Mouse (Mus musculus) hindbrain, embryonic 13.5 days (tissue): ENCODE measurements around the gene Uchl5. TPM values are rescaled to one million over a fixed set of nuclear protein-coding genes. Genes with fewer than 3 reads are reported as not detected.

Source experiments
- ATAC-seq: fragments of 200-750 bp; cut with Nextera tagmentation; 2 replicates; pipeline ENCODE4 v1.8.0; 2017; ENCODE audit warnings: moderate TSS enrichment; ENCODE audit not compliant: low FRiP score
- H3K27ac ChIP-seq: fragments of 300-500 bp; sonication (generic); 2 replicates; pipeline ENCODE4 v1.5.1; 2015; ENCODE audit warnings: inconsistent platforms, mild to moderate bottlenecking, moderate library complexity
- H3K27me3 ChIP-seq: fragments of 300-500 bp; sonication (generic); 2 replicates; pipeline ENCODE4 v1.6.1; 2015; ENCODE audit warnings: mild to moderate bottlenecking, inconsistent platforms
- H3K36me3 ChIP-seq: fragments of 300-500 bp; sonication (generic); 2 replicates; pipeline ENCODE4 v1.6.1; 2015; ENCODE audit warnings: mild to moderate bottlenecking, inconsistent platforms
- H3K4me1 ChIP-seq: fragments of 300-500 bp; sonication (generic); replicated peaks from 2 replicates; pipeline ENCODE4 v1.6.1; 2015; ENCODE audit warnings: inconsistent platforms
- H3K4me2 ChIP-seq: fragments of 300-500 bp; sonication (generic); 2 replicates; pipeline ENCODE4 v1.6.1; 2015; ENCODE audit warnings: inconsistent platforms, mild to moderate bottlenecking, moderate library complexity
- H3K4me3 ChIP-seq: fragments of 300-500 bp; sonication (generic); 2 replicates; pipeline ENCODE4 v1.5.1; 2015; ENCODE audit warnings: mild to moderate bottlenecking, inconsistent platforms
- H3K9ac ChIP-seq: fragments of 300-500 bp; sonication (generic); 2 replicates; pipeline ENCODE4 v1.6.1; 2015; ENCODE audit warnings: mild to moderate bottlenecking, inconsistent platforms
- H3K9me3 ChIP-seq: fragments of 300-500 bp; sonication (generic); 2 replicates; pipeline ENCODE4 v1.6.1; 2016; ENCODE audit warnings: inconsistent platforms
- WGBS: fragments of 180-500 bp; shearing (Covaris S2); methylation state at CpG from one replicate; pipeline ENCODE4 v1.1.7; 2015; 5-methylcytosine and 5-hydroxymethylcytosine counted together
- polyA plus RNA-seq: library from polyadenylated mRNA; unstranded; fragments of >200 nt; fragmentation: Nextera tagmentation; extraction: Ambion mirVana; gene quantifications from 2 replicates; pipeline ENCODE4 v1.2.1, GENCODE M21; 2015

The Uchl5 gene
- 65.9 and 76.9 TPM in 2 replicates for polyA plus RNA-seq

DNA sequence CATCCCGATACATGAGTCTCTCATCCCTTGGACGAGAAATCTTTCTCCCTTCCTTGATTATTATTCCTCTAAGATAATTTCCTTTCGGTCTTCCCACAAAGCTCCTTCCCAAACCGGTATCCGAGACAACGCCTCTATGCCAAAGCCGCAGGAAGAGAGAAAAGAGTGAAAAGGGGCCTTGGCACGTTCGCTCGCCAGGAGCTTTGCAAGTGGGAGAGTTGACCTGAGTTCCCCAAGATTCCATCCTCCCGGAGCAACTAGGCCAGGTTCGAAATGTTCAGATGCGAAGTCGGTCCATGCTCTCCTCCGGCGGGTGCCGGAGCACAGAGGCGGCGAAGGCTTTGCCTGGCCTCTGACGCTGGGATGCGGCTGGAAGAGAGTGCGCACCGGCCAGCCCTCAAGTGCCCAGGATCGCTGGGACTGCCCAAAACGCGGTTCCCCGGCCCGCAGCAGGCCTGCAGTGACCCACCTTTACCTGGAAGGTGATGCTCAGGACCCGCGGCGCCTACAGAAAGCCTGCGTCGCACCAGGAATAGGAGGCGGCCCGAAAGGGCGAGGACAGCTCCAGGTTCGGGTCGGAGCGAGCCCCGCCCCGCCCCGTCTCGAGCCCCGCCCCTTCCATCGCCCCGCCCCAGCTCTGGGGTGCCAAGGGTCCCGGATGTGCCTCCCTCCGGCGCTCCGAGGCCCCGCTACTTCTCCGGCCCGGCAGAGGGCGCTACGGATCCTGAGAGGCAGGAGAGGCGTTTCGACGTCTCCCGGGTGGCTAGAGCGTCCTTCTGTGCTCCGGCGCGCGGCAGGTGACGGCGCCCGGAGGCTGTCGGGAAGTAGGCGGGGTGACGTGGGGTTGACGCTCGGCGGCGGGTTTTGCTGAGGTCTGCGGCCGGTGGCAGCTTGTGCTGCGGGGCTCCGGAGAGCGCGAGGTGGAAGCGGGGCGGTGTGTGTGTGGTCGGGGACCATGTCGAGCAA is at the start of gene Uchl5, which contains the start of gene Trove2:
TSS of gene Uchl5 (plus strand) at position 827 of the 966 bp plus-strand sequence.
TSS of gene Trove2 (minus strand) at position 623 of the 966 bp plus-strand sequence.
- no peaks in the 10 kb centered on the region for H3K27me3 ChIP-seq
- no peaks in the 10 kb centered on the region for H3K9me3 ChIP-seq
- ATAC-seq: peak; percentile 97
- H3K9ac ChIP-seq: peak within 1 kb of the TSS; percentile 91
- peaks cover 42% of the 10 kb centered on the region for H3K4me1 ChIP-seq
- WGBS: under 1% methylated on average over 78 of the region's 84 CpGs
- H3K36me3 ChIP-seq: no peaks in the 10 kb centered on the region
- peak within 1 kb of the TSS; percentile 89 for H3K27ac ChIP-seq
- H3K4me2 ChIP-seq: peak within 1 kb of the TSS; percentile 91
- H3K4me3 ChIP-seq: peak within 1 kb of the TSS; percentile 86

DNA sequence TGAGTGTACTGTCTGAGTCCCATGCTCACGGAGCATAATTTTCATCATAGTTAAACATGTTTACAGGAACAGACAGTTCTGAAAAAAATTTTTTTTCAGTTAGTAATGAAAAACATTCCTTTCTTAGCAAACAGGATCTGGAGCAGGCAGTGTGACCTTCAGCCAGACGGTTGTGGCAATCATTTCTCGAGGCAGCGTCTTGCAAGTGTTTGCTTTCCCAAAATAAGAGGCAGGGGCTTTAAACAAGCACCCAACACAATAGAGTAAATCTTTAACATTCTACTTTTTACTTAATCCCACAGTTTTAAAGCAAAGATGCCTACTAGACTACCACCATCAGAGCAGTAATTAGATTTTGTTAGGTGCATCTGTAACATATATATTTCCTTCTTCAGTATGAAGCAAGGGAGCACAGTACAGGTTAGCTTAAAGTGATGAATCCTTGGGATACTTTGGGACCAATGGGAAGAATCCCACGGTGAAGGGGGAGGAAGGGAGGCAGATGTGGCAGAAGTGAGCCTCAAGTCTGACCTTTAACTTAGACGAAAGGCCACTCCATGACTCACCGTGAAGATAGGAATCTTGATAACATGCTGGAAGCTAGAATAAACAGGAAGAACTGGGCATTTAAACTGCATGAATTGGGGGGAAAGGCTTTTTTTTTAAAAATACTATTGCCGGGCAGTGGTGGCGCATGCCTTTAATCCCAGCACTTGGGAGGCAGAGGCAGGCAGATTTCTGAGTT is 49.2 kb upstream of the Uchl5 start:
- Histone ChIP-seq H3K9ac (no peak overlapping the region), H3K27ac (no peak overlapping the region), H3K4me3 (no peak overlapping the region), H3K4me2 (no peak overlapping the region), H3K9me3 (no peaks in the 10 kb centered on the region), H3K4me1 (no peaks in the 10 kb centered on the region), H3K36me3 (no peaks in the 10 kb centered on the region), H3K27me3 (no peaks in the 10 kb centered on the region)
- ATAC-seq: no peak
- WGBS: 79% methylated on average over 9 of the region's 9 CpGs

DNA sequence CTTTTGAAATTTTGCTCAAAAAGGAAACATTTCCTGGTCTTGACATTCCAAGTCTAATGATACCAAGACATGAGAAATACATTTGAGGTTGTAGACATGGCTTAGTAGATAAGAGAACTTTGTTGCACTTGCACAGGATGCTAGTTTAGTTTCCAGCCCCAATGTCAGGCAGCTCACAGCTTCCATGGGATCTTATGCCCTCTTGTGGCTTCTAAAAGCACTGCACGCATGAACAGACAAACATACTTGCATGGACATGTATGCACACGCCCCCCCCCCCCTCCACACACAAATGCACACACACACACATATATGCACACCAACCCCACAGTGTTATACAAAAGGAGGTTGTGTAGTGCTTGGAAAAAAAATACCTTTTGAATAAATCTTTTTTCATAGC is 46.2 kb upstream of the Uchl5 start:
- no peaks in the 10 kb centered on the region for H3K27me3 ChIP-seq
- WGBS: 79% methylated on average over 2 of the region's 2 CpGs
- no peak overlapping the region for H3K9ac ChIP-seq
- H3K9me3 ChIP-seq: no peaks in the 10 kb centered on the region
- H3K4me3 ChIP-seq: no peak overlapping the region
- H3K27ac ChIP-seq: no peak overlapping the region
- H3K36me3 ChIP-seq: no peaks in the 10 kb centered on the region
- no peaks in the 10 kb centered on the region for H3K4me1 ChIP-seq
- ATAC-seq: no peak
- H3K4me2 ChIP-seq: no peak overlapping the region

DNA sequence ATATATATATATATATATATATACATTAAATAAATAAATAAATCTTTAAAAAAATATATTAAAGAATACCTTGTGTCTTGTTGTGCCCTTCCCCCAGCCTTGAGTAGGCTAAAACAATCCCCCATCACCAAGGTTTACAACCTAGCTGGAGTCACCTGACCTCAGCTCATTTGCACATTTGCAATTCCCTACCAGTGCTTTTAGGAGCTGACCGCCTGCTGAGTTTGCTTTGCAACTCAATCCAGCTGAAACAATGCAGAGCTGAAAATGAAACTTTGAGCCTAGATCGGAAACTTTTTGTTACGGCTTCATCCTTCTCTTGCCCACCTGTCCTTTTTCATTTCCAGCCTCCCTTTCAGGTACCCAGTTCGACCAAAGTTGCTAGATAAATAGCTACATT is 45.4 kb upstream of the Uchl5 start:
- Histone ChIP-seq H3K4me3 (no peak overlapping the region), H3K27ac (no peak overlapping the region), H3K27me3 (no peaks in the 10 kb centered on the region), H3K9me3 (no peaks in the 10 kb centered on the region), H3K9ac (no peak overlapping the region), H3K4me2 (no peak overlapping the region), H3K4me1 (no peaks in the 10 kb centered on the region), H3K36me3 (no peaks in the 10 kb centered on the region)
- no peak for ATAC-seq
- WGBS: 37% methylated on average over 4 of the region's 4 CpGs

DNA sequence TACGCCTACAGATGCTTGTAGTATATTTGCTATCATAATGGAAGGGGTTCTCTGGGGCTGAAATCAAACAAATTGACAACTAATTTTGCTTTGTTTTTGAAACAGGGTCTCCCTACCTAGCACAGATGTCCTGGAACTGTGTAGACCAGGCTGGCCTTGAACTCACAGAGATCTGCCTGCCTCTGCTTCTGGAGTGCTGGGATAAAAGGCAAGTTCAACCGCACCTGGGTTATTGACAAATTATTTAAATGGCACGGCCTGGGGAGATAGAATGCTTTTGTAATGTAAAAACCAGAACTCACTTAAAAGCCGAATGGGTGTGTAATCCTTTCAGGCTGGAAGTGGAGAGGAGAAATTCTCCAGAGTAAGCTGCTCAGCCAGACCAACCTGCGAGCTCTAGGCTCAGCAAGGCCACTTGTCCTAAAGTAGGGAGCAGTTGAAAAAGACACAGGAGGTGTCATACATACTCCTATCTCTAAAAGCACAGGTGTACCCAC is 43.1 kb upstream of the Uchl5 start:
- H3K4me3 ChIP-seq: no peak overlapping the region
- no peak overlapping the region for H3K4me2 ChIP-seq
- no peaks in the 10 kb centered on the region for H3K27me3 ChIP-seq
- WGBS: 76% methylated on average over 5 of the region's 5 CpGs
- no peaks in the 10 kb centered on the region for H3K9me3 ChIP-seq
- no peaks in the 10 kb centered on the region for H3K36me3 ChIP-seq
- no peak overlapping the region for H3K27ac ChIP-seq
- H3K9ac ChIP-seq: no peak overlapping the region
- no peaks in the 10 kb centered on the region for H3K4me1 ChIP-seq
- ATAC-seq: no peak

DNA sequence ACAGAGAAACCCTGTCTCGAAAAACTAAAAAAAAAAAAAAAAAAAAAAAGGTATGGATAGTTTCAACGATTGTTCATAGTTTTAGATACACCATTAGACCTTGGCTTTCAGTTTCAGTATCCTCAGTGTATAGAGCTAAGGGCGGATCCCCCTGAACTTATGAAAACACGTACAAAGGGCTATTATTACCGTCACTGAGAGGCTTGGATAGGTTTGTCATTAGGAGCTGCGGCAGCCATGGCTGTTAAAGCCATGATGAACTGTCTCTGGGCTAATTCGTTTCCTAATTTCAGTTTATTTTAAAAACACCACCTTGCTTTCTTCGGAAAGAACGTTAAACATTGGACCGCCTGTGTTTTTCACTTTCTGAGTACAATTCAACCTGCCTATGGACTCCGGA is 38.3 kb upstream of the Uchl5 start:
- H3K9me3 ChIP-seq: no peaks in the 10 kb centered on the region
- H3K4me1 ChIP-seq: peaks cover 18% of the 10 kb centered on the region
- H3K4me2 ChIP-seq: peak overlapping the region; percentile 71
- H3K9ac ChIP-seq: peak overlapping the region; percentile 86
- ATAC-seq: peak; percentile 47
- peaks cover 12% of the 10 kb centered on the region for H3K36me3 ChIP-seq
- peak overlapping the region; percentile 93 for H3K27ac ChIP-seq
- H3K4me3 ChIP-seq: peak overlapping the region; percentile 70
- WGBS: 27% methylated on average over 11 of the region's 11 CpGs
- H3K27me3 ChIP-seq: no peaks in the 10 kb centered on the region

- Histone ChIP-seq H3K27me3 (no peaks in the 10 kb centered on the region), H3K4me3 (peak overlapping the region; percentile 70), H3K36me3 (peaks cover 21% of the 10 kb centered on the region), H3K4me2 (peak overlapping the region; percentile 71), H3K4me1 (peaks cover 18% of the 10 kb centered on the region), H3K9me3 (no peaks in the 10 kb centered on the region), H3K27ac (peak overlapping the region; percentile 93), H3K9ac (peak overlapping the region; percentile 86)
- peak; percentile 94 for ATAC-seq
- under 1% methylated on average over 71 of the region's 71 CpGs for WGBS
Observed at GRCm38 (mm10) chr1:143739361-143740350, 37.4 kb upstream of the Uchl5 start.

DNA sequence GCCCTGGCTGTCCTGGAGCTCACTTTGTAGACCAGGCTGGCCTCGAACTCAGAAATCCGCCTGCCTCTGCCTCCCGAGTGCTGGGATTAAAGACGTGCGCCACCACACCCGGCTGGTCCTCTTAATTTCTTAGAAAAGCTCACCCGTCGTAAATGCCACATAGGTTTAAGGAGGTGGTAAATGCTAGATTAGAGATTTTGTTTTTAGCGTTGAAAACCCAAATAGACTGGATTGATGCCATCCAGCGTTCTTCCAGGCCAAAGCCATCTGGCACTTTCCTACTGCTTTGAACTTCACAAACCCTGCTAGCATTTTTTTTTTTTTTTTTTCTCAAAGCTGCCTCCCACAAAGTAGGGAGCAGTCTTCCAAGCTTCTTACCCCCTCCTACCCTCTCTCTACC is 36.5 kb upstream of the Uchl5 start:
- no peak overlapping the region for H3K27ac ChIP-seq
- 93% methylated on average over 10 of the region's 10 CpGs for WGBS
- ATAC-seq: no peak
- no peaks in the 10 kb centered on the region for H3K9me3 ChIP-seq
- H3K36me3 ChIP-seq: peaks cover 30% of the 10 kb centered on the region
- peak overlapping the region; percentile 71 for H3K4me2 ChIP-seq
- peaks cover 18% of the 10 kb centered on the region for H3K4me1 ChIP-seq
- H3K4me3 ChIP-seq: peak overlapping the region; percentile 70; the same call in 1 of the 2 replicates
- H3K27me3 ChIP-seq: no peaks in the 10 kb centered on the region
- H3K9ac ChIP-seq: no peak overlapping the region

DNA sequence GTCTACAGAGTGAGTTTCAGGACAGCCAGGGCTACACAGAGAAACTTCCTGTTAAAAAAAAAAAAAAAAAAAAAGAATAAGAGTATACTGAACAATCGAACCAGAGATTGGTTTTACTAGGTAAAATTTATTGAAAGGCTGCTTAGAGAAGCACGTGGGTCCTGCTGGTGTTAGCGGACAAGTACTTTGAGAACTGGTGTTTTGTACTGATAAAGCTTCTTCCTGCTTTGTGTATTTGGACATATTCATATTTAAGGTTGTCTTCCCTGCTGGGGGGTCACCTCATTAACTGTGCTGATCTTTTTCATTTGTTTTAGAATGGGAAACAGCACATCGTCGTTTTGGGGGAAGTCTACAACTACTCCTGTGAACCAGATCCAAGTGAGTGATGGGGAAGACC is 35.7 kb upstream of the Uchl5 start:
- H3K27me3 ChIP-seq: no peaks in the 10 kb centered on the region
- WGBS: 93% methylated on average over 5 of the region's 5 CpGs
- H3K9ac ChIP-seq: no peak overlapping the region
- peaks cover 37% of the 10 kb centered on the region for H3K36me3 ChIP-seq
- no peak for ATAC-seq
- H3K9me3 ChIP-seq: no peaks in the 10 kb centered on the region
- no peak overlapping the region for H3K4me3 ChIP-seq
- H3K4me1 ChIP-seq: peaks cover 18% of the 10 kb centered on the region
- no peak overlapping the region for H3K27ac ChIP-seq
- H3K4me2 ChIP-seq: no peak overlapping the region

GRCm38 (mm10) chr1:143742186-143742585 is 34.9 kb upstream of the Uchl5 start:
- no peak overlapping the region for H3K27ac ChIP-seq
- H3K27me3 ChIP-seq: no peaks in the 10 kb centered on the region
- H3K36me3 ChIP-seq: peaks cover 46% of the 10 kb centered on the region
- 42% methylated on average over 6 of the region's 6 CpGs for WGBS
- no peak overlapping the region for H3K4me2 ChIP-seq
- H3K4me3 ChIP-seq: no peak overlapping the region
- peaks cover 18% of the 10 kb centered on the region for H3K4me1 ChIP-seq
- no peaks in the 10 kb centered on the region for H3K9me3 ChIP-seq
- no peak for ATAC-seq
- no peak overlapping the region for H3K9ac ChIP-seq

DNA sequence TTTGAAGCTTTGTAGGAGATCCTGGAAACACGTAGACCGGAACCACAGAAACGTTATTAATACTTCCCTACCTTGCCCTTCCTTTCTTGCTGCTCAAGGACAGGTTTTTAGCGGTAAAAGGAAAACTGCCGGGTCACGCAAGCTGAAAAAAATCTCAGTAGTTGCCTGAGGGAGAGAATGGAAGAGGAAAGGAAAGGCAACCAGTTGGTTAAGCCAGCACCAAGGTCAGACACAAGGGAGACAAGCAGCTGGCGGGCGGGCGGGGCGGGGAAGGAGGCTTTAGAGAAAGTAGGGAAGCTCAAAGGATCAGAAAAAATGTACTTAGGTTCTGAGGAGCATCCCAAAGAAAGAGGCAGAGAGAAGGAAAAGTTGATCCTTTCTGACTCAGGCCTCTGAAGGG is 31.2 kb upstream of the Uchl5 start:
- no peak for ATAC-seq
- no peak overlapping the region for H3K4me3 ChIP-seq
- no peak overlapping the region for H3K9ac ChIP-seq
- peaks cover 65% of the 10 kb centered on the region for H3K36me3 ChIP-seq
- H3K4me2 ChIP-seq: no peak overlapping the region
- peaks cover 10% of the 10 kb centered on the region for H3K4me1 ChIP-seq
- H3K27me3 ChIP-seq: no peaks in the 10 kb centered on the region
- WGBS: 94% methylated on average over 10 of the region's 10 CpGs
- no peaks in the 10 kb centered on the region for H3K9me3 ChIP-seq
- no peak overlapping the region for H3K27ac ChIP-seq
